Mouse (Mus musculus) megakaryocyte, embryonic 14.5 days (primary cell): ENCODE data around the gene N4bp1.

Experiments used
- FLI1 ChIP-seq: IDR thresholded peaks from 2 replicates; pipeline ENCODE4 v1.6.1; 2012; ENCODE audit warnings: low read length, inconsistent platforms, mixed read lengths
- GATA1 ChIP-seq: IDR thresholded peaks from 3 replicates; pipeline ENCODE4 v1.6.1; 2012; ENCODE audit warnings: mixed read lengths, low read length, inconsistent platforms, borderline replicate concordance

- TF ChIP-seq GATA1 (no peak), FLI1 (no peak)
Measured at GRCm38 (mm10) chr8:86808239-86808638, 76.8 kb downstream of the N4bp1 start.
